Mouse (Mus musculus) kidney, adult 10 weeks (tissue): Measurements from ENCODE around the gene Cgnl1. TPM values are rescaled to one million over a fixed set of nuclear protein-coding genes. Genes with fewer than 3 reads are reported as not detected.

ENCODE experiments used
- polyA plus RNA-seq: library from polyadenylated mRNA; stranded (reverse); fragments of 350-450 nt; fragmentation: Illumina TruSeq; extraction: RNeasy Lipid Tissue Mini Kit (QIAGEN cat#74804); gene quantifications from one replicate; pipeline ENCODE4 v1.2.3, GENCODE M21; 2014; ENCODE audit warnings: low read depth, low replicate concordance

Cgnl1 gene
- 124 TPM for polyA plus RNA-seq

GRCm38 (mm10) chr9:71770991-71771767 is at the start of gene Cgnl1:
Gene Cgnl1, minus strand, starts transcription at chr9:71771602.

GRCm38 (mm10) chr9:71591938-71592548 is 179.4 kb downstream of the Cgnl1 start, which contains the start of gene Myzap:
Gene Myzap, minus strand, starts transcription at chr9:71592360.

Other genes with a start within 250 kb of the Cgnl1 start
- gene Myzap, start 179.2 kb downstream of the Cgnl1 start, polyA plus RNA-seq = 6.3 TPM